Mouse (Mus musculus) lung, embryonic 16.5 days (tissue): ENCODE data around the gene St6galnac4. TPM values are rescaled to one million over a fixed set of nuclear protein-coding genes. Genes with fewer than 3 reads are reported as not detected.

Experiments
- ATAC-seq: fragments of 200-750 bp; cut with Nextera tagmentation; 2 replicates; pipeline ENCODE4 v1.8.0; 2017; ENCODE audit warnings: low read depth, mild to moderate bottlenecking, moderate library complexity
- H3K27ac ChIP-seq: fragments of 300-500 bp; sonication (generic); 2 replicates; pipeline ENCODE4 v1.5.1; 2014; ENCODE audit warnings: mild to moderate bottlenecking, control low read depth, low read length
- H3K27me3 ChIP-seq: fragments of 300-500 bp; sonication (generic); 2 replicates; pipeline ENCODE4 v1.6.1; 2014; ENCODE audit warnings: low read depth, low read length, mixed read lengths; ENCODE audit not compliant: control insufficient read depth, insufficient read depth
- H3K36me3 ChIP-seq: fragments of 300-500 bp; sonication (generic); 2 replicates; pipeline ENCODE4 v1.6.1; 2014; ENCODE audit warnings: low read length; ENCODE audit not compliant: control insufficient read depth, insufficient read depth
- H3K4me1 ChIP-seq: fragments of 300-500 bp; sonication (generic); replicated peaks from 2 replicates; pipeline ENCODE4 v1.6.1; 2014; ENCODE audit warnings: low read length, mixed read lengths; ENCODE audit not compliant: control insufficient read depth, insufficient read depth
- H3K4me2 ChIP-seq: fragments of 300-500 bp; sonication (generic); 2 replicates; pipeline ENCODE4 v1.6.1; 2014; ENCODE audit warnings: low read depth, low read length, control low read depth
- H3K4me3 ChIP-seq: fragments of 300-500 bp; sonication (generic); 2 replicates; pipeline ENCODE4 v1.5.1; 2014; ENCODE audit warnings: mild to moderate bottlenecking, low read length, control low read depth
- H3K9ac ChIP-seq: fragments of 300-500 bp; sonication (generic); 2 replicates; pipeline ENCODE4 v1.6.1; 2014; ENCODE audit warnings: low read length, control low read depth
- H3K9me3 ChIP-seq: fragments of 300-500 bp; sonication (generic); 2 replicates; pipeline ENCODE4 v1.6.1; 2016; ENCODE audit warnings: low read length; ENCODE audit not compliant: control insufficient read depth
- WGBS: fragments of 180-500 bp; shearing (Covaris S2); extraction: QIAGEN DNeasy Blood & Tissue Kit; methylation state at CpG from one replicate; pipeline ENCODE4 v1.1.7; 2014; 5-methylcytosine and 5-hydroxymethylcytosine counted together
- polyA plus RNA-seq: library from polyadenylated mRNA; unstranded; fragments of >200 nt; fragmentation: Nextera tagmentation; extraction: Ambion mirVana; gene quantifications from 2 replicates; pipeline ENCODE4 v1.2.1, GENCODE M21; 2015

The St6galnac4 gene
- polyA plus RNA-seq, 1 experiment from 2014 or later = 26.0 TPM

DNA sequence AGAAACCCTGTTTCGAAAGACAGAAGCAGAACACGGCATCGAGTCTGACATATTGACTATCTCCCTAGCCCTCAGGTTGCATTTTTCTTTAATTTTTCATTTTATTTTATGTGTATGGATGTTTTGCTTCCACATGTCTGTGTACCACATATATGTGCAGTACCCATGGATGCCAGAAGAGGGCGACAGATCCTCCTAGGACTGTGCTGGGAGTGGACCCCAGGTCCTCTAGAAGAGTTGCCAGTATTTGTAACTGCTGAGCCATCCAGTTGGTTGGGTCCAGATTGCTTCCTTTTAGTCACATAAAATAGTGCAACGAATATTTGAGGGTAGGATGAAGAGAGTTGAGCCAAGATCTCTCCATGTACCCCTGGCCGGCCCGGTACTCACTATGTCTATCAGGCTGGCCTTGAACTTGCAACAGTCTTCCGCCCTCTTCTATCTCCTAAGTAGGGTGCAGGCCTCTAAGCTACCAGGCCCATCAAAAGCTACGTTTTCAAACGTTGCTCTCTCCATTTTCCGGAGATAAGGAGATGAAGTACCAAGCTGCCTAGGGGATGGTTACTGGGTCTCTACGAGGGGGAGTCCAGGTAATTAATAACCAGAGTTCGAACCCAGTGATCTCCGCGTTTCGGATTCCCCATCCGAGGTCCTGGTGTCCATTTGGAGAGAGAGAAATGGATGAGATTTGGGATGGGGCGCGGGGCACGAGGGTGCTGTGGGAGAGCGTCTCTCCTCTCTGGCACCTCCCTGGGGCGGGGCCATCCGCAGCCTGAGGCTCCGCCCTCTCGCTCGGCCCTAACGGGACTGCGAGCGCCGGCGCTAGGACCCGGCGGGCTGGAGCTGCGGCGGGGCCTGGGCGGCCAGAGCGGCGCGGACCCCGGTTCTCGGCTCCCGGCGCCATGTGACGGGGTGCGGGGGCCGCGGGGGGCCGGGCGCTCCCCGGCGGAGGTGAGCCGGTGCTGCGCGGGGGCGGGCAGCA lies 19.6 kb downstream of the St6galnac4 start:
- H3K9me3 ChIP-seq = no peaks in the 10 kb centered on the region
- 12% methylated on average over 47 of the region's 55 CpGs for WGBS
- peak overlapping the region; percentile 94 for H3K4me2 ChIP-seq
- H3K4me1 ChIP-seq = peaks cover 42% of the 10 kb centered on the region
- H3K9ac ChIP-seq = peak overlapping the region; percentile 86
- peak overlapping the region; percentile 63 for H3K27ac ChIP-seq
- no peaks in the 10 kb centered on the region for H3K36me3 ChIP-seq
- peak; percentile 80 for ATAC-seq
- H3K27me3 ChIP-seq = no peaks in the 10 kb centered on the region
- H3K4me3 ChIP-seq = peak overlapping the region; percentile 68

DNA sequence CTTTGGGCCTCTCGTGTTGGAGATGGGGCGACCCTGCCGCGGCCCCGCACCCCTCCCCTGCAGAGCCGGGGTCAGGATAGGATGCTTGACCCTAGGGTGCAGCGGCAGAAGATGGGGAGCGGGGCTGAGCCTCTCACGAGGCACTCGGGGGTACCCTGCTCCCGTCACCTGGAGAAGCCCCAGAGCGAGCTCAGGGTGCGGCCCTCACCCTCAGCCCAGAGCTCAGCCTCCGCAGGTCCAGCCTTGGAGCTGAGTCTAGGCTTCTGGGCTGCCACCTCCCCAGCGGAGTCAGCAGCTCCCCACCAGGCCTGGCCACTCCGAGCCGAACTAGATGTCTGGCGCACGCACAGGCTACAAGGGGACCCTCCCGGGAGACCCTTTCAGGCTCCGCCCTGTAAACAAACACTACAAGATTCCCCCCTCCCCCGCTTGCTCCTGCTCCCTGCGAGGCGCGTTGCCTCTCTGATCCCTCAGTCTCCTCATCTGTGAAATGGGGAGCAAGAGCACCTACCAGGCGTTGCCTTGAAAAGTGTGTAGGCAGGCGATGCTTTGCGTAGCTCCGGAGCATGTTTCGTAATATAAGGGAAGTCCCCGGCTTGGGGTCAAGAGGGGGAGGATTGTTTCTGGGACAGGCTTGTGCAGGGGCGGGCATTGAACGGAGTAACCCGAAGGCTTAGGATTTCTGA lies 20.5 kb downstream of the St6galnac4 start:
- peak overlapping the region; percentile 63 for H3K27ac ChIP-seq
- ATAC-seq = peak; percentile 39
- peak overlapping the region; percentile 94 for H3K4me2 ChIP-seq
- H3K4me3 ChIP-seq = peak overlapping the region; percentile 68
- no peaks in the 10 kb centered on the region for H3K36me3 ChIP-seq
- no peaks in the 10 kb centered on the region for H3K27me3 ChIP-seq
- peaks cover 35% of the 10 kb centered on the region for H3K4me1 ChIP-seq
- peak overlapping the region; percentile 86 for H3K9ac ChIP-seq
- no peaks in the 10 kb centered on the region for H3K9me3 ChIP-seq
- WGBS = 5% methylated on average over 34 of the region's 34 CpGs

DNA sequence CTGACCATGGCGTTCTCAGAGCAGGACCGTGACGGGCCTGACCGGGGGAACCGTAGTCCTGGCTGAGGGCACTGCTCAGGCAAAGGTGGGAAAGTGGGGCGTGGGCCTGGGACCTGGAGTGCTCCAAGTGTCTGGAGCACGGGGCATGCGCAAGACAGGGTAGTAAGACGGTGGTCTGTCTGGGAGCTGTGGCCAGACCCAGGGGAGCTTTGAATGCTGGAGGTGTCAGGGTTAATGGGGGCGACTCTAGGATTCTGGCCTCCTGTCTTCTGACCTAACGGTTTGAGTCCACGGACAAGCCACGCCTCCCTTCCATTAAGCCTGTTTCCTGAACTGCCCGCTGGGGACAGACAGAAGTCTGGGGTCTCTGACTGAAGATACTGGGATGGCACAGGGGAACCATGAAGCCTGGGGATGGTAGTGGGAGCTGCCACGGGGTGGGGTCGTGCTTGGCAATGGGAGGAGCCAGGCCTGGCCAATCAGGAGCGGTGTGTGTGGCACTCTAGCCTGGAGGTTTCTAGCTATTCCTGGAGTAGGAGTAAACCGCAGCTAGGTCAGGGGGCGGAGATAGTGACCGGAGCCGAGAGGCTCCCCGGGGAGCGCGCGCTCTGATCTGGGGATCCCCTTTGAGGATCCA lies 21.4 kb downstream of the St6galnac4 start:
- H3K4me3 ChIP-seq = peak overlapping the region; percentile 68
- ATAC-seq = peak; percentile 44
- peak overlapping the region; percentile 50 for H3K9ac ChIP-seq
- WGBS = 6% methylated on average over 25 of the region's 25 CpGs
- peak overlapping the region; percentile 44 for H3K27ac ChIP-seq
- H3K36me3 ChIP-seq = no peaks in the 10 kb centered on the region
- no peaks in the 10 kb centered on the region for H3K27me3 ChIP-seq
- H3K9me3 ChIP-seq = no peaks in the 10 kb centered on the region
- peaks cover 35% of the 10 kb centered on the region for H3K4me1 ChIP-seq
- peak overlapping the region; percentile 94 for H3K4me2 ChIP-seq

DNA sequence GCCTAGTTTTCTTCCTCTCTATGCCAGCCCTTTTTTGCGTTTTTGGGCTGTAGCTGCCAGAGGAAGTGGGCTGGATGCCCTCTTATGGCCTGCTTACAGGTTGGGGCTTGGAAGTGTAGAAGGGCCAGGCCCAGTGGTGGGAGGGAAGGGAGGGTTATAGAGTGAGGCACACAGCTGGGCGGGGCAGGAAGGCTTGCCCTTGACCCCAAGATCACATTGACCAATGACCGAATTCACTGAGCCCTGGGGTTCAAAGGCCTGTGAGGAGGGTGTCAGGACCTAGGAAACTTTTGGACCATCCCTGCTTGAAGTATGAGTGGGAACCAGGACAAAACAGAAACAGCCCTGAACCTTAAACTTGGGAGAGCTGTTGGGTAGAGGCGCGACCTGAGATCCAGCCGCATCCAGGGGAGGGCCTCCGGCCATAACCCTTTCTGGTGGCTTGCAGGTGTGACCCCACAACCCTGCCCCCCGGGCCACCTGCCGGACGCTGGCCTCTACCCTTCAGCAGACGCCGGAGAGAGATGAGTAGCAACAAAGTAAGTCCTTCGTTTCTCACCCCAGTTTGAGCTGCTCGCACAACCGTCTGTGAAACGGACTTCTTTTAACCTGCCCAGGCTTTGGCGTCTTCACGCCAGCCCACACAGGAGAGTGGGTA lies 22.0 kb downstream of the St6galnac4 start:
- whole genome bisulfite sequencing = 54% methylated on average over 18 of the region's 18 CpGs
- peak overlapping the region; percentile 68 for H3K4me3 ChIP-seq
- ATAC-seq = 0 out of 2 replicates have a peak, but pooled peaks have one; percentile 1
- no peaks in the 10 kb centered on the region for H3K36me3 ChIP-seq
- no peaks in the 10 kb centered on the region for H3K27me3 ChIP-seq
- H3K9me3 ChIP-seq = no peaks in the 10 kb centered on the region
- H3K27ac ChIP-seq = peak overlapping the region; percentile 44
- H3K9ac ChIP-seq = peak overlapping the region; percentile 50; the same call in 1 of the 2 replicates
- peak overlapping the region; percentile 94 for H3K4me2 ChIP-seq
- peaks cover 38% of the 10 kb centered on the region for H3K4me1 ChIP-seq

DNA sequence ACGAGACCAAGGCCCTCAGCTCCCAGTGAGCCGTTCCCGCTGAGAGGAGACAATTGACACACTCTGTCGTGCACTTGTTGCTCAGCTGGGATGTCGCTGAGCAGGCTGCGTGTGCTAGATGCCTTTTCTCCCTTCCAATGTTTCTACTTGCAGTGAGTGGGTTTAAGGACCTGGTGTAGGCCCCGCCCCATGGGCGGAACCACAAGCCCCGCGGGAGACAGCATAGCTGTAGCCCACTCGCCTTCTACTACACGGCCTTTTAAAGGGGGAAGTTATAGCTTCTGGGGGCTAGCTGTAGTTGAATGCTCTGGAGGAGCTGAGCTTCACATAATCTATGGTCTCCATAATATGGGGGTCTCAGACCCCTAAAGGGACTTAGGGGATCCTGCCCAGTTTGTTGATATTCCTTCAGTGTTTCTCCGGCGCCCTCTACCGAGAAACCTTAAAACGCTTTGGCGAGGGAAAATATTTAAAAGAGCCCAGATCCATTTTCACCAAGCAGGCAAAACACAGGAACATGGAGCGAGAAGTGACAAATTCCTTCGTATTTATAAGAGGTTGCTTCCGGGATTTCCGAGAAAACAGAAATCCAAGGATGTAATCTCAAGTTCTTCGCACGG lies 23.8 kb downstream of the St6galnac4 start:
- Histone ChIP-seq H3K4me3 (peak overlapping the region; percentile 53), H3K9me3 (no peaks in the 10 kb centered on the region), H3K4me1 (peaks cover 38% of the 10 kb centered on the region), H3K36me3 (peaks cover 2% of the 10 kb centered on the region; the same call in 1 of the 2 replicates), H3K9ac (peak overlapping the region; percentile 59), H3K27ac (peak overlapping the region; percentile 63), H3K4me2 (peak overlapping the region; percentile 67), H3K27me3 (no peaks in the 10 kb centered on the region)
- 8% methylated on average over 23 of the region's 23 CpGs for WGBS
- ATAC-seq = peak; percentile 13; the same call in 1 of the 2 replicates

DNA sequence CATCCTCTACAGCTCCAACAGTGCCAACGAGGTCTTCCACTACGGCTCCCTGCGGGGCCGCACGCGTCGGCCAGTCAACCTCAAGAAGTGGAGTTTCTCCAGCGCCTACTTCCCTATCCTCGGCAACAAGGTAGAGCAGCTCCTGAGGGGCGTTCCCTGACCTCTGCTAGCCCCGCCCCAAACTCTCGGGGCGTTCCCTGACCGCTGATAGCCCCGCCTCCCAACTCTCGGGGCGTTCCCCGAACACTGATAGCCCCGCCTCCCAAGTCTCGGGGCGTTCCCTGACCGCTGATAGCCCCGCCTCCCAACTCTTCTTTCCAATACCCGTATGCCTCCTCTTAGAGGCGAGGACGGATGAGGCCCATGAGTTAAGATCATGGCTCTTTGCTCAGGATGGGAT lies 25.4 kb downstream of the St6galnac4 start:
- ATAC-seq = no peak
- Histone ChIP-seq H3K27ac (no peak overlapping the region), H3K4me1 (peaks cover 35% of the 10 kb centered on the region), H3K36me3 (peaks cover 4% of the 10 kb centered on the region), H3K27me3 (no peaks in the 10 kb centered on the region), H3K4me3 (no peak overlapping the region), H3K9me3 (no peaks in the 10 kb centered on the region), H3K9ac (no peak overlapping the region), H3K4me2 (no peak overlapping the region)
- 69% methylated on average over 26 of the region's 26 CpGs for WGBS

DNA sequence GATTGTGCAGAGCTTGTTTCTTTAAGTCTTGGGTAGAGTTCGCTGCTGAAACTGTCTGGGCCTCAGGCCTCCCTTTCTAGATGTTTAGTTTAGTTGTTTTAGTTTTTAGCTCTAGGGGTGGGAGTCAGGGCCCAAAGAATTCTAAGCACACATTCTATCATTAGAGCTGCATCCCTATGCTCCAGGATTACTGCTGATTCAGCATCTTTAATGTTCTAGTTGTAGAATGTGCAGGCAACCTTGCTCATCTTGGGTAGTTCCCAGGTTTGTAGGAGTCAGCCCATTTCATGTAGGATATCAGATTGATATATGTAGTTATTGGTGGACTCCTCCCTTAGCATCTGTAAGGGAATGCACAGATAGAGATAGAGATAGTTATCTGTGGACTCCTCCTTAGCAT lies 30.2 kb downstream of the St6galnac4 start:
- H3K36me3 ChIP-seq = peaks cover 10% of the 10 kb centered on the region

DNA sequence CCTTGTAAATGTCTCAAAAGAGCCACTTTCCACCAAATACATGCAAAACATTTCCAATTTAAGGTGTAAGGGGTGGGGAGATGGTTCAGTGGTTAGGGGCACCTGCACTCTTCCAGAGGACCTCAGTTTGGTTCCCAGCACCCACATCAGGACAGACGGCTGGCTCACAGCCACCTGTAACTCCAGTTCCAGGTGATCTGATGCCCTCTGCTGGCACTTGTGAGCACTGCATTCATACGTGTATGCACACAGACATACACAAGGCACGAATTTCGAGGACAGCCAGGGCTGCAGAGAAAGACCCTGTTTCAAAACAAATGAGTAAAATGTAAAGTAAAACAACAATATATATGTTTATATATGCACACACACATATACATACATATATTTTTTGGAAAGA lies 30.7 kb downstream of the St6galnac4 start:
- no peak for ATAC-seq
- no peak overlapping the region for H3K4me2 ChIP-seq
- H3K27ac ChIP-seq = no peak overlapping the region
- H3K9me3 ChIP-seq = no peaks in the 10 kb centered on the region
- H3K36me3 ChIP-seq = peaks cover 10% of the 10 kb centered on the region
- WGBS = 90% methylated on average over 4 of the region's 4 CpGs
- no peak overlapping the region for H3K9ac ChIP-seq
- H3K4me1 ChIP-seq = peaks cover 39% of the 10 kb centered on the region
- no peaks in the 10 kb centered on the region for H3K27me3 ChIP-seq
- no peak overlapping the region for H3K4me3 ChIP-seq

More for the DNA sequence above, 30.2 kb downstream of the St6galnac4 start:
- H3K4me3 ChIP-seq = no peak overlapping the region
- WGBS = 100% methylated on average over 1 of the region's 1 CpGs
- H3K27ac ChIP-seq = no peak overlapping the region
- H3K9me3 ChIP-seq = no peaks in the 10 kb centered on the region
- H3K9ac ChIP-seq = no peak overlapping the region
- no peak overlapping the region for H3K4me2 ChIP-seq
- ATAC-seq = no peak
- no peaks in the 10 kb centered on the region for H3K27me3 ChIP-seq
- peaks cover 39% of the 10 kb centered on the region for H3K4me1 ChIP-seq
